Mouse (Mus musculus): Measurements from ENCODE around the gene Hcrt. TPM values are rescaled to one million over a fixed set of nuclear protein-coding genes. Genes with fewer than 3 reads are reported as not detected.

Hcrt gene
- total and polyA plus RNA-seq, 2 experiments from 2014 or later = 7.1 to 8.0 TPM

DNA sequence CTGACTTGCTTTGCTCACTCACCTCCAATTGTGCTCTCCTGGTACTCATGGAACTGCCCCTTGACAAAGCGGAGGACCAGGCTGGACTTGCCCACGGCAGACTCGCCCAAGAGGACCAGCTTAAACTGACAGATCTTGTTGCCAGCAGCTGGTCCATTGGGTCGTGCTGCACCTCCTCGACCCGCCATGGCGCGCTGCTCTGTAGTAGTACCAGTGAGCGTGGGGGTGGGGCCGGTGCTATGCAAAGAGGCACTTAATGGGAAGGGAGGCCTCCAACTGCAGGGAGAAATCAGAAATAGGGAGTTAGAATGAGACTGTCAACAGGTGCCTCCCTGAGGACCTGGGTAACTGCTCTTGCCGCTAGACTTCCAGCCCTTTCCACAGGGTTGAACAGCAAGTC, 42.8 kb downstream of the Hcrt start:
- no peak for ATAC-seq
- no peaks in the 10 kb centered on the region for H3K9me3 ChIP-seq (ENCODE audit: low read length)
- H3K4me1 ChIP-seq (ENCODE audit: insufficient read depth) = 0 out of 2 replicates have a peak, but pooled peaks cover 3% of the 10 kb centered on the region
- DNase-seq = no peak
- no peak overlapping the region for H3K27ac ChIP-seq (ENCODE audit: low read depth, low read length)
- H3K36me3 ChIP-seq (ENCODE audit: insufficient read depth) = peaks cover 38% of the 10 kb centered on the region
- no peaks in the 10 kb centered on the region for H3K27me3 ChIP-seq (ENCODE audit: insufficient read depth, low read length)
- no peak overlapping the region for H3K9ac ChIP-seq
- 88% methylated on average over 11 of the region's 11 CpGs for WGBS
- no peak for TF ChIP-seq CTCF (IDR thresholded peaks at IDR 0.05; ENCODE audit: low read depth)
- H3K4me2 ChIP-seq (ENCODE audit: low read depth) = no peak overlapping the region
- H3K4me3 ChIP-seq (ENCODE audit: low read depth, low read length) = no peak overlapping the region

DNA sequence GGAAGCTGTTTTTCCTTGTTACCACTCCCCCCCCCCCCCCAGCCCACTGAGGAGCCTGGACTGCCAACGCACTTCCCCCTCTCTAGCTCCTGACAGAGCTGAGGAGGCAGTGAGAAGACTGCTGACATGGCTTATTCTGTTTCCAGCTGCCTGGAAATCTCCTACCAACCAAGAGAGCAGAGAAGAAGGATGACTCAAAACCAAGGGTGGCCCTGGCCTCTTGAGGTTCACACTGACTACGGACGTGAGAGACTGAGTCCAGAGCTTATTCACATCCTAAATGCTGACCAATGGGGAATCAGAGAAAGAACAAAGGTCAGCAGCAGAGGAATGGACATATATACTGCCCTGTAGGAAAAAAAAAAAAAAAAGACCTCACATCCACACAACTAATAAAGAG, 43.4 kb downstream of the Hcrt start:
- Histone ChIP-seq H3K36me3 (ENCODE audit: insufficient read depth) (peaks cover 38% of the 10 kb centered on the region), H3K27me3 (ENCODE audit: insufficient read depth, low read length) (no peaks in the 10 kb centered on the region), H3K4me3 (ENCODE audit: low read depth, low read length) (no peak overlapping the region), H3K27ac (ENCODE audit: low read depth, low read length) (no peak overlapping the region), H3K4me1 (ENCODE audit: insufficient read depth) (0 out of 2 replicates have a peak, but pooled peaks cover 3% of the 10 kb centered on the region), H3K9ac (no peak overlapping the region), H3K4me2 (ENCODE audit: low read depth) (no peak overlapping the region), H3K9me3 (ENCODE audit: low read length) (no peaks in the 10 kb centered on the region)
- DNase-seq (no peak), ATAC-seq (no peak)
- WGBS = 86% methylated on average over 3 of the region's 3 CpGs
- no peak for TF ChIP-seq CTCF (IDR thresholded peaks at IDR 0.05; ENCODE audit: low read depth)

DNA sequence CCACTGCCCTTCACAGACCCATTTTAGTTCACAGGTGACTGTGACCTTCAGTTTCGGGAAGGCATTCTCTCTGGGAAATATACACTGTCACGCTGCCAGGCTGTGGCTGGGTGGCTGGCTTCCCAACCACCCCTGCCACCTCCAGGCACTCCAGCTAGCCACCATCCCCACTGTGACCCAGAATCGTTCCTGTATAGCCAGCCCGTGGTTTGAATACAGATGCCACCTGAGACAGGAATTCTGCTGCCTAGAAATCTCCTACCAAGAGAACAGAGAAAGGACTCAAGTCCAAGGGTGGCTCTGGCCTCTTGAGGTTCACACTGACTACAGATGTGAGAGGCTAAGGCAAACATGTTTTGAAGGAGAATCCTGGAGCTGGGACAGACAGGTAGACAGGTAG, 43.9 kb downstream of the Hcrt start:
- DNase-seq = no peak

DNA sequence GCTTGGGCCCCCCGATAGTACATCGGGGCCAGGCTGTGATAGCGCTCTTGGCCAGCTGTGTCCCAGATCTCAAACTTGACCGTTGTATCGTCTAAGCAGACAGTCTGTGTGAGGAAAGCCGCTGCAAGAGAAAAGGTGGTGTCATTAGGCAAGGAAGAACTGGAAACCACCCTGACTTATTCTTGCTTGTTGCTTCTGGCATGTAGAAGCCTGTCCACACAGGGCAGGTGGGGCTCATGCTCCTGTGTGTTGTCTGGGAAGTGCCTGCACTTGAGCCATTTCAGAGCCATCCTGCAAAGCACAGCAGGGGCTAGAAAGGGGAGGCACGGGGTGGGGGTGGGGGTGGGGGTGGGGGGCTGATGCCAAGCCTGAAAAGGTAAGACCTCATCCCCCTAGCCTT, 44.3 kb downstream of the Hcrt start:
- Histone ChIP-seq H3K4me2 (ENCODE audit: low read depth) (no peak overlapping the region), H3K4me1 (ENCODE audit: insufficient read depth) (0 out of 2 replicates have a peak, but pooled peaks cover 8% of the 10 kb centered on the region), H3K9ac (no peak overlapping the region), H3K9me3 (ENCODE audit: low read length) (no peaks in the 10 kb centered on the region), H3K4me3 (ENCODE audit: low read depth, low read length) (no peak overlapping the region), H3K27ac (ENCODE audit: low read depth, low read length) (no peak overlapping the region), H3K27me3 (ENCODE audit: insufficient read depth, low read length) (no peaks in the 10 kb centered on the region), H3K36me3 (ENCODE audit: insufficient read depth) (peaks cover 38% of the 10 kb centered on the region)
- no peak for ATAC-seq
- no peak for DNase-seq
- no peak for TF ChIP-seq CTCF (IDR thresholded peaks at IDR 0.05; ENCODE audit: low read depth)
- 94% methylated on average over 7 of the region's 7 CpGs for WGBS

More for the DNA sequence above, 43.9 kb downstream of the Hcrt start:
- no peak overlapping the region for H3K9ac ChIP-seq
- WGBS = 87% methylated on average over 4 of the region's 4 CpGs
- no peak overlapping the region for H3K4me3 ChIP-seq (ENCODE audit: low read depth, low read length)
- no peak for TF ChIP-seq CTCF (IDR thresholded peaks at IDR 0.05; ENCODE audit: low read depth)
- ATAC-seq = no peak
- H3K36me3 ChIP-seq (ENCODE audit: insufficient read depth) = peaks cover 38% of the 10 kb centered on the region
- H3K9me3 ChIP-seq (ENCODE audit: low read length) = no peaks in the 10 kb centered on the region
- H3K4me1 ChIP-seq (ENCODE audit: insufficient read depth) = 0 out of 2 replicates have a peak, but pooled peaks cover 5% of the 10 kb centered on the region
- no peak overlapping the region for H3K27ac ChIP-seq (ENCODE audit: low read depth, low read length)
- H3K27me3 ChIP-seq (ENCODE audit: insufficient read depth, low read length) = no peaks in the 10 kb centered on the region
- no peak overlapping the region for H3K4me2 ChIP-seq (ENCODE audit: low read depth)

DNA sequence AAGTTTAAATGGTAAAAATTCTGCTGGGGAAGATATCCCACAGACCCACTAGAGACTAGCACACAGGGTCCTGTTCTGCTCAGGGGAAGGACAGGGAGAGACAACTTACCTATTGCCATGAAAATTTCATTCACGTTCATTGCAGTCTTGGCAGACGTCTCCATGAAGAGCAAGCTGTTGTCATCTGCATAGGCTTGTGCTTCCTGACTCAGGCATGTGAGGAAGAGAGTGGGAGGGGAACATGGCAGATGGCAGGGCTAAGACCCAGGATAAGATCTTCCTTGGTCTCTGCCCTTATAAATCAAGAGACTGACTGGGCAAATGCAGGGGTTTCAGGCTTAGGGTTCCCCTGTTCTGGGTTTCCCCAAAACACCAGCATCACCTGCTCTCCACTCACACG, 46.1 kb downstream of the Hcrt start:
- WGBS = 82% methylated on average over 3 of the region's 3 CpGs
- Histone ChIP-seq H3K9ac (no peak overlapping the region), H3K9me3 (ENCODE audit: low read length) (no peaks in the 10 kb centered on the region), H3K4me1 (ENCODE audit: insufficient read depth) (peaks cover 10% of the 10 kb centered on the region), H3K36me3 (ENCODE audit: insufficient read depth) (peaks cover 38% of the 10 kb centered on the region), H3K27ac (ENCODE audit: low read depth, low read length) (no peak overlapping the region), H3K4me3 (ENCODE audit: low read depth, low read length) (no peak overlapping the region), H3K4me2 (ENCODE audit: low read depth) (no peak overlapping the region), H3K27me3 (ENCODE audit: insufficient read depth, low read length) (no peaks in the 10 kb centered on the region)
- ATAC-seq = no peak
- no peak for DNase-seq
- TF ChIP-seq CTCF (IDR thresholded peaks at IDR 0.05; ENCODE audit: low read depth) = no peak

DNA sequence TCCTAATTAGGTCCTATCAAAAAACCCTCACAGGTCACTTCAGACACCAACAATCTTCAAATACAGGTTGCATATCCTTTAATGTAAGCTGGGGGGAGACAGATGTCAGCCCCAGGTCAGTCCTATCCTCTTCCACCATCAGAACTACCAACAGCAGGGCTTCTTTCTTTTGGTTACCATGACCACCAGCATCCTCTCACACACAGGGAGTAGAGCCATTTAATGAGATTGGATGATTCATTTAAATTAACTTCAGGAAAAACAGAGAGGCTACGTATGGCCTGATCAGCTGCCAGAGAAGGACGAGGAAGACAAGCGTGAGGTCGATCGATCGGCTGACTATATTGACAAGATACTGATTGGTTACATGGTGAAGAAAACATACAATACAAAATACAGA, 47.8 kb downstream of the Hcrt start:
- H3K27ac ChIP-seq (ENCODE audit: low read depth, low read length) = no peak overlapping the region
- H3K36me3 ChIP-seq (ENCODE audit: insufficient read depth) = peaks cover 41% of the 10 kb centered on the region
- no peak overlapping the region for H3K4me2 ChIP-seq (ENCODE audit: low read depth)
- WGBS = 70% methylated on average over 6 of the region's 6 CpGs
- TF ChIP-seq CTCF (IDR thresholded peaks at IDR 0.05; ENCODE audit: low read depth) = no peak
- H3K27me3 ChIP-seq (ENCODE audit: insufficient read depth, low read length) = no peaks in the 10 kb centered on the region
- H3K9ac ChIP-seq = no peak overlapping the region
- no peaks in the 10 kb centered on the region for H3K9me3 ChIP-seq (ENCODE audit: low read length)
- 0 out of 2 replicates have a peak, but pooled peaks have one; percentile 26 for ATAC-seq
- no peak overlapping the region for H3K4me3 ChIP-seq (ENCODE audit: low read depth, low read length)
- H3K4me1 ChIP-seq (ENCODE audit: insufficient read depth) = peaks cover 16% of the 10 kb centered on the region
- DNase-seq = no peak

DNA sequence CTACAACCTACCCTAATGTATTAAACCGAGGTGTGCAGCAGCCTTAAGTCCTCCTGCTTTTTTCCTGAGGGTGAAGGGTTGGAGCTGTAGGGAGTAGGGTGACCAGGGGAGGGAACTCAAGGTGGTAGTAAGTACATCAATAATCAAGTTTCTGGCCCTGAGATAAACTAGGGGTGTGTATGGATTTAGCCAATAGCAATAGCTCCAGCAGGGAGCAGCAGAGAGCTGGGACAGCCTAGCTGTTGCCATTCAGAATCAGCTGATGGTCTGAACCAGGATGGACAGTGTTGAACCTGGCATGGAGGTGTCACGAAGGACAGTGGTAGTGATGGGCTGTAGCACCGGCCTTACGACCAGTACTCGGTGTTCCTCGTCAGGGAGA, 48.2 kb downstream of the Hcrt start:
- Histone ChIP-seq H3K36me3 (ENCODE audit: insufficient read depth) (peaks cover 42% of the 10 kb centered on the region), H3K27me3 (ENCODE audit: insufficient read depth, low read length) (no peaks in the 10 kb centered on the region), H3K4me2 (ENCODE audit: low read depth) (no peak overlapping the region), H3K4me1 (ENCODE audit: insufficient read depth) (peaks cover 16% of the 10 kb centered on the region), H3K9ac (no peak overlapping the region), H3K4me3 (ENCODE audit: low read depth, low read length) (no peak overlapping the region), H3K27ac (ENCODE audit: low read depth, low read length) (no peak overlapping the region), H3K9me3 (ENCODE audit: low read length) (no peaks in the 10 kb centered on the region)
- TF ChIP-seq CTCF (IDR thresholded peaks at IDR 0.05; ENCODE audit: low read depth) = peak; percentile 92
- DNase-seq (peak; percentile 77), ATAC-seq (peak; percentile 39; the same call in 1 of the 2 replicates)
- WGBS = 48% methylated on average over 6 of the region's 6 CpGs
